Mouse (Mus musculus) liver, embryonic 14.5 days (tissue): ENCODE data around the gene Dpep3.

Source experiments
- CTCF ChIP-seq: IDR thresholded peaks from 2 replicates; pipeline ENCODE4 v1.5.1; 2016; ENCODE audit warnings: antibody characterized with exemption, low read depth, control low read depth
- EP300 ChIP-seq: IDR thresholded peaks from 2 replicates; pipeline ENCODE4 v1.6.1; 2016; ENCODE audit warnings: antibody characterized with exemption, low read depth

DNA sequence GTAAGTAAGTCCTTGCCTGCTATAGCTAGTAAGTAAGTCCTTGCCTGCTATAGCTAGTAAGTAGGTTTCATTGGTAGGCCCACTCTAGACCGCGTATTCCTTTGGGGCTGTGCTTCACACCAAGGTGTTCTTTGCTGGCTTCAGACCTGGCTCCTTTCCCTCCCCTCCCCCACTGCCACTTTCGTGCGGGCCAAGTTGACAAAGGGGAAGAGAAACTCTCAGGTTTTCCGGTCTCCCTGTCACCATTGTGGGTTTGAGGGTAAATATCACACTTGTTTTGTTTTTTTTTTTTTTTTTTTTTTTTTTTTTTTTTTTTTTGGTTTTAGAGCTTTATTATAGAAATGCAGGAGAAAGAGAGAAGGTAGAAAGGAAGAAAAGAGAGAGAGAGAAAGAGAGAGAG is 13.3 kb upstream of the Dpep3 start:
- no peak for TF ChIP-seq EP300
- TF ChIP-seq CTCF: no peak
